Mouse (Mus musculus) thymus, postnatal 36 days (tissue): ENCODE data around the gene Amotl2.

ENCODE experiments used
- DNase-seq, 2 experiments: peaks; one replicate each; pipeline ENCODE4 v3.0.0; 2022; ENCODE audit warnings: mixed read lengths in 2 of 2

Gene Amotl2

DNA sequence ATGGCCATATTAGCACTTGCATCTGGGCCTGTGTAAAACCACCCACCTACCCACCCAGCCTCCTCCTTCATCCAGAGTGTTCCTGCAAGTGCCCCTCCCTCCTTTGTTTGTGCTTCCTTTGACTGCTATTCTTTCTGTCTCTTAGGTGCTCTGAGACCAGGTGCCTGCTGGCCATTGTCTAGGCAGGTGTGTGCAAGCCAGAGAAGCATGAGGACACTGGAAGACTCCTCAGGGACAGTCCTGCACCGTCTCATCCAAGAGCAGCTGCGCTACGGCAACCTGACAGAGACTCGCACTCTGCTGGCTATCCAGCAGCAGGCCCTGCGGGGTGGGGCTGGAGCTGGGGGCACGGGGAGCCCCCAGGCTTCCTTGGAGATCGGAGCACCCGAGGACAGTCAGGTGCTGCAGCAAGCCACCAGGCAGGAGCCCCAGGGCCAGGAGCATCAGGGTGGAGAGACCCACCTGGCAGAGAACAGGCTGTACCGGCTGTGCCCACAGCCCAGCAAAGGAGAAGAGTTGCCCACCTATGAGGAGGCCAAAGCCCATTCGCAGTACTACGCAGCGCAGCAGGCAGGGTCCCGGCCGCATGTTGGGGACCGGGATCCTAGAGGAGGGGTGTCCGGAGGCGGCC lies 3.6 kb downstream of the Amotl2 start:
- no peak for DNase-seq

DNA sequence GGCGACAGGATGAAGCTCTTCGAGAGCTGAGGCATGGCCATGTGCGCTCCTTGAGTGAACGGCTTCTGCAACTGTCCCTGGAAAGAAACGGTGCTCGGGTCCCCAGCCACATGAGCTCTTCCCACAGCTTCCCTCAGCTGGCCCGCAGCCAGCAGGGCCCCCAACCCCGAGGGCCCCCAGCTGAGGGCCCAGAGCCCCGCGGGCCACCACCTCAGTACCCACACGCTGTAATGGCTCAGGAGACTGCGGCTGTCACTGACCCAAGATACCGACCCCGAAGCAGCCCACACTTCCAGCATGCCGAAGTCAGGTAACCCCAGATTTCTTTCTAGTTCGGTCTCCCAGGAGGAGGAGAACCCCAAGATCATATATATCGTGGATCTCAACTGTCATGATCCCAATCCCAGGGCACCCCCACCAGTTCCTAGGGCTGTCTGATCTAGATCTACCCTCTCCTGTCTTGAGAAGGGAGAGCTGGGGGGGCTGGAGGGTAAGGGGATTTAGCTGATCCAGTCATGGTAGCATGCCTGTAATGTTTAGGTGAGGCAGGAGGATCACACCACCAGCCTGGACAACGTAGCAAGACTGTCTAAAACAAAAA lies 4.2 kb downstream of the Amotl2 start:
- DNase-seq = no peak

DNA sequence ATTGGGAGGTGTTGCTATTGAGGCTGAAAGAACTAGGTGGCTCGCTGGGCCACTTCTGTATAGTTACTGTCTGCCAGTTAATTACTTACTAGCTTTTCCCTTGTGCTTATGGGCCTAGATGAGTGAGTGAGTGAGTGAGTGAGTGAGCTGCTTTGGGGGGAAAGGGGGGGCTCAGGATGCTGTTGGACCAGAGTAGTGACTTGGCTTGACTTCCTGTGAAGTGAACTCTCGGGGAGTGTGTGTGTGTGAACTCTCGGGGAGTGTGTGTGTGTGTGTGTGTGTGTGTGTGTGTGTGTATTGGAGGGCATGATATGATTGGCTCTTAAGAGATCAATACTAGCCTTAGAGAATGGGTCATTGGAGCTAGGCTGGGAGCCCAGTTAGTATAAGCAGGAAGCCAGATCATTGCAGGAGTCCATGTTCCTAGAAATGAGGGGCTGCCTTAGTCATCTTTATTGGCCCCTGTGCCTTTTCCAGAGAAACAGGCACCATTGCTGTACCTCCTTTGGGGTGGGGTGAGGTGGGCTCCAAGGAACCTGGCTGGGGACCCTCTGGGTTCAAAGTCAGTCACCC lies 5.0 kb downstream of the Amotl2 start:
- DNase-seq = no peak

DNA sequence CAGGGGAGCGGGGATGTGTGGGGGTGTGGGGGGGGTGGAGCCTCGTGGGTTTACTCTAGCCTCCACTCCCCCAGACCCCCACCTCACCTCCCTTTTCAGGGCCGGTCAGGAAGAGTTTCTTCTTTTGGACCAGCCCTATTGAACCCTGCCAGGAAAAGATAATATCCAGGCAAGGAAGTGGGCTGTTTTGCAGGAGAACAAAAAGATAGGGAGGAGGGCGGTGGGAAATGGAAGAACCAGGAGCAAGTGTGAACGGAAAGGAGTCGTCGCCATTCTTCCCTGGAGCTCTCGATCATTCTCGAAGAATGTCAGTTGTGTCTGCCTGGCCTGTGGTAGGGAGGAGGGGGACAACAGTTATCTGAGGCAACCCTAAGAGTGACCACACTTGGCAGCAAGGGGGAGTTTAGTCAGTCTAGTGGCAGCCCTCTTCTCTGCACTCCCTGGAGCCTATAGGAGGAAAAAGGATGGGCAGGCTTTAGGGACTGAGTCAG lies 5.6 kb downstream of the Amotl2 start:
- no peak for DNase-seq

DNA sequence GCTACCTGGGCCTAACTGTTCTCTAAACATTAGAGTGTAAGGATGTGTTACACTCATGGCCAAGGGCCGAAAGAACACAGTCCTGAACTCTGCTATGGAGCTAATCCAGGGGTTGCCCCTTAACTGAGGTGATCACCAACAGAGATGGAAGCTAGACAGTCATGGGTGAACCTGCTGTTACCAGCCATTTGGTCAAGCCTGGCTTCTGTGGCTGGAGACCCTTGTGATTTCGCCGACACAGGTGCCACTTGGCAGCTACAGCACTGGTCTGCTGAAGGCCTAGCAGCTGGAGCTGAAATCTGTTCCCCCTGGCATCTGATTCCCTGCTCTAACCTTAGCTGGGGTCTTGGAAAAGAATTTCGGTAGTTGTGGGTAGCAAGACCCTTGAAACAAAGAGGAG lies 6.3 kb downstream of the Amotl2 start:
- DNase-seq = no peak

DNA sequence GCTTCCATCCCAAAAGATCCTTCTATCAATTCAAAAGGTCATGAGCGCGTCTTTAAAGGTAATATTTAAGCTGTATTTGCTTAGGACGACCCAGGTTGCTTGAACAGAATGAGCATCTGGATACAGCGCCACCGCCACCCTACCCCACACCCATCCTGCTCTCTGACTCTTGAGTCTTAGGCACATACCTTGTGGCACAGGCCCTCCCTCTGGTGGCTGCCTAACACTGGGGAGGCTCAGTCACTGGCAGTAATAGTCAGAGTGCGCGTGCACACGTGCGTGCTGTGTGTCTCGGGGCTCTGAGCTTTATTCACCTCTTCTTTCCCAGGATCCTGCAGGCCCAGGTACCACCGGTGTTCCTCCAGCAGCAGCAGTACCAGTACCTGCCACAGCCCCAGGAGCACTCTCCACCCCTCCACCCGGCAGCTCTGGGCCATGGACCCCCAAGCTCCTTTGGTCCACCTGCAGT lies 6.8 kb downstream of the Amotl2 start:
- no peak for DNase-seq

DNA sequence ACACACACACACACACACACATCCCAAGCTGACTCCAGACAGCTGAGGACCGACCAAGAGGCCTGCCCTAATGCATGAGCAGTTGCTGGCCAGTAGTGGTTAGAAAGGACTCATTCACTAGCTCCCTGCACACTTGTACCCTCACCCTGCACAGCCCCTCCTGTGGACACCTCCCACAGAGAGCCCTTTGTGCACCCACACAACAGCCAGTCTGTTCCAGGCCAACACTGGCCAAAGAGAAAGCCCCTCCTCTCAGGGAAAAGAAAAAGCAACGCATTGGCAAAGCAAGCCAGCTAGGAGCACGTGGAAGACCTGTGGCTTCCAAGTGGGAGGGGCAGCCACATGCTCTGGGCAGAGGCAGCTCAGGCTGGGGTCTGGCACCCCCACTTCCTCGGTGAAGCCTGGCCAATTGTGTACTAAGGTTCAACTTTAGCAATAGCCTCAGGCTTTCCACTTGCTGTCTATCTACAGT lies 7.6 kb downstream of the Amotl2 start:
- DNase-seq = no peak

DNA sequence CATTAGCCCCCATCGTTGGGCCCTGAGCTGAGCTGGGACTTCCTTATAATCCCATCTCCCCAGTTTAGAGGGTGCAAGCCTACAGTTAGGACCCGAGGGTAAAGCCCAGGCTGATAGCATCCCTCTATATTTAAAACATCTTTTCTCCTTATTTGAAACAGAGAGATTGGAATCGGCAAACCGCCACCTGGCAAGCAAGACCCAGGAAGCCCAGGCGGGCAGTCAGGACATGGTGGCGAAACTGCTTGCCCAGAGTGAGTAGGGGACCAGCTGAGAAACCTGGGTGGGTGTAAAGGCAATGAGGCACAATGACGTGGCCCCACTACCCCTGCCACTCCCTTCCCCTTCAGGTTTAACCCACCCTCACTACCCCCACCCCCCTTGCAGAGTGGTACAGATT lies 8.5 kb downstream of the Amotl2 start:
- no peak for DNase-seq

DNA sequence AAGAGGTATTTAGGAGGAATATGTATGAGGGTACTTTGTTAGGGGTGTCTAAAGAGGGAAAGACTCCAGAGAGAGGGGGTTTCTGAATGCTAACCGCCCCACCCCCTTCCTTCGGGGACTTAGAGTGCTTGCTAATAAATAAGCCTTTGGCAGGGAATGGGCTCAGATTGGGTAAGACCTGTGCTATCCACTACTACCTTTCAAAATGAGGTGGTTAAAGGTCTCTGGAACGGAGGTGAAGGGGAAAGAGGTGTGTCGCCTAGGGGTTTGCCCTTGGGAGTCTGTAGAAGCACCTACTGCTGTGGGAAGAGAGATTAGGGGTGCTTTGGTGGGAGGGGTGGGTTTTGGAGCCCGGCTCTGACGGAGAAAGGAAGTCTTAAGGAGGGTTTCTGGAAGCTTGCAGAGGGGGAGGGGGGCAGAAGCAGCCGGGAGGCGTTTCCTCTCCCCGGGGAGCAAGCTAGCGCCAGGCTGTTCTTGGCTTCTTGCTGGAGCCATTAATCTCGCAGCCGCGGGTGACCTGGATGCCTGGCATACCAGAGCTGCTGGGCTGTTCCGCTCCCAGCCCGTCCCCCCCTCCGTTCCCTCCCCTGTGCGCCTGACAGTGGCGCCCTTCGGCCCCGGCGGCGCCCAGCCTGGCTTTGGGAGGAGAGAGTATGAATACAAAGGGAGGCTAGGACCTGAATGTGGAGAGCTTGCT lies 9.6 kb downstream of the Amotl2 start:
- DNase-seq = no peak

DNA sequence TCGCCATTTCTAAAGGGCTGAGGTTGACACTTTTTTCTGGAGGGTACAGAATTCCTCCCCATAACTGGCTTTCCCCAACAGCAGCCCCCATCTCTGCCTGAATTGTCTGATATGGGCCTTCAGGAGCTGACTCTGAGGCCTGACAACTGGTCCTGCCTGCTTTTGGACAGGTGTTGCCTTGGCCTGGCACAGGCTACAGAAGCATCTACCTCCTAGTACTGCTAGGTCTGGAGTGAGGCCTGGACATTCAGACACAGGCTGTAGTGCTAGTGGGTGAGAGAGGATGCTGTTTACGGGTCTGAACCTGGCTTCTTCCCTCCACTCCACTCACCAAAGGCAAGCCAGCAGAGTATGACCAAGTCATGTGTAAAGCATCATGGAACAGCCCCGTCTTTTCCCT lies 10.3 kb downstream of the Amotl2 start:
- no peak for DNase-seq

DNA sequence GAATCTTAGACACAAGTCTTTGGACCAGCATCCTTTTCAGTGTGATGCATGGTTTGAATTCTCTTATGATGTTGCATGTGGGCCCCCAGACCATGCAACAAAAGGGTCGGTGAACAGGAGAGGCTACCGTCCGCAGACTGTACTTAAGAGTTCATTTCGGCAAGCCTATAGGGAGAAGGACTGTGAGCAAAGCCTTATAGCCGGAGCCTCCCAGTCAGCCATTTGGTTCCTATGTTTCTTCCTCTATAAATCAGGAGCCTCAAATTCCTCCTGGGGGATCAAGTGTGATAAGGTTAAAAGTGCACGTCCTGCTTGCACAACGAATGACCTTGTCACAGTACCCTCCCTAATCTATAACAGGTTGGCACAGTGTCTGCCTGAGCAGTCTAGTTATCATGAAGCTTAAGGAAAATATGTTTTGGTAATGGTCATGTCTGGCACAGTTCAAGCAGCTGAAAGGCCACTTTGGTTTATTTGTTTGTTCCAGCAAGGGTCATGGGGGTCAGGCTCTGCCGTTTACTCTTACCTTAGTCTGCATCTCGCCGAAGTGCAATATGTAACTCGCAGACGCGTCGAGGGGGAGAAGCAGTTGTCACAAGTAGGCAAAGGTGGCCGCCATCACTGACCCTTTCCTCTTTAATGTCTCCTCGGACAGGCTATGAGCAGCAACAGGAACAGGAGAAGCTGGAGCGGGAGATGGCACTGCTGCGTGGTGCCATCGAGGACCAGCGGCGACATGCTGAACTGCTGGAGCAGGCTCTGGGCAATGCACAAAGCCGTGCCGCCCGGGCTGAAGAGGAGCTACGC lies 11.4 kb downstream of the Amotl2 start:
- DNase-seq = no peak

DNA sequence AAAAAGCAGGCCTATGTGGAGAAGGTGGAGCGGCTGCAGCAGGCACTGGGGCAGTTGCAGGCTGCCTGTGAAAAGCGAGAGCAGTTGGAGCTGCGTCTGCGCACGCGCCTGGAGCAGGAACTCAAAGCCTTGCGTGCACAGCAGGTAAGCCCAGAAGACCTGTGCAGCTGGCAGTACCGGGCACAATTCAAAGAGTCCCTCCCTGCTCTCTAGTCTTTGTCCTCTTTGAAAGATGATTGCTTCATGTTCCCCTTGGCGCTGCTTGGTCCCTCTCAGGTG lies 11.9 kb downstream of the Amotl2 start:
- no peak for DNase-seq

DNA sequence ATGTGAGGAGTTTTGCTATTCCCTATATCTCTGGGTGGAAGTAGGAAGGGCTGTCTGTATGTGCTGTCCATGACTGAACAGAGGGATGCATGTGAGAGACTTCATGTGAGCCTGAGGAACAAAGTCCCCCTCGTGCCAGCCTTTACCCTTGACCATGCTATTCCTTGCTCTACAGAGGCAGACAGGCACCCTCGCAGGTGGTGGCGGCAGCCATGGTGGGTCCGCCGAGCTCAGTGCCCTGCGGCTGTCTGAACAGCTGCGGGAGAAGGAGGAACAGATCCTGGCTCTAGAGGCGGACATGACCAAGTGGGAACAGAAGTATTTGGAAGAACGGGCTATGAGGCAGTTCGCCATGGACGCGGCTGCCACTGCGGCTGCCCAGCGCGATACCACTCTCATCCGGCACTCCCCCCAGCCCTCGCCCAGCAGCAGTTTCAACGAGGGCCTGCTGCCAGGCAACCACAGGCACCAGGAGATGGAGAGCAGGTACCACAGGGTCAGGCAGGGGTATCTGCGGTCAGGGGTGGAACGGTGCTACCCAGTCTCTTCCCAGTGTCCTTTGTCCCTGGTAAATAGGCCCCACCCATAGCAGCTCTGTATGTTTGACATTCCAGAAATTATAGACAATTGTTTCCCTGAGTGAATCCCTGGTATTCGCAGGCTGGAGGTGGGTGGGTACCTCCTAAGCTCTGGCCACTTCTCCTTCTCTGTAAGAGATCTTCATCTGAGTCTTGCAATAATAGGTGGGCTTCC lies 12.8 kb downstream of the Amotl2 start:
- DNase-seq = no peak

DNA sequence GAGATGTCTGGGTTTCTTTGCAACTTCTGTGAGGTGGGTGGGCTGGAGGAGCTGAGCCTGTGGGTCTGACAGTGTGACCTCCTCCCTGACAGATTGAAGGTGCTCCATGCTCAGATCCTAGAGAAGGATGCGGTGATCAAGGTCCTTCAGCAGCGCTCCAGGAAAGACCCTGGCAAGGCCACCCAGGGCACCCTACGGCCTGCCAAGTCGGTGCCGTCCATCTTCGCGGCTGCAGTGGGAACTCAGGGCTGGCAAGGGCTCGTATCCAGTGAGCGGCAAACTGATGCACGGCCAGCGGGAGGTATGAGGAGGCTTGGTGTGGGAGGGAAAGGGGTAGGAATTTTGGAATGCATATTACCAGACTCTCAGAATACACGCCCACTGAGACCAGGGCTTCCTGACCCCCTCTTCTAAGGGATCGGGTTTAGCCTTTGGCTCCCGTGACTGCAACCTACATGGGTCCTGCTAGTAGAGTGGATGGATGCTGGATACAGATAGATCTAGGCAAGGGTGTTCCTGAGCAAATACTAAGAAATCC lies 13.5 kb downstream of the Amotl2 start:
- no peak for DNase-seq

DNA sequence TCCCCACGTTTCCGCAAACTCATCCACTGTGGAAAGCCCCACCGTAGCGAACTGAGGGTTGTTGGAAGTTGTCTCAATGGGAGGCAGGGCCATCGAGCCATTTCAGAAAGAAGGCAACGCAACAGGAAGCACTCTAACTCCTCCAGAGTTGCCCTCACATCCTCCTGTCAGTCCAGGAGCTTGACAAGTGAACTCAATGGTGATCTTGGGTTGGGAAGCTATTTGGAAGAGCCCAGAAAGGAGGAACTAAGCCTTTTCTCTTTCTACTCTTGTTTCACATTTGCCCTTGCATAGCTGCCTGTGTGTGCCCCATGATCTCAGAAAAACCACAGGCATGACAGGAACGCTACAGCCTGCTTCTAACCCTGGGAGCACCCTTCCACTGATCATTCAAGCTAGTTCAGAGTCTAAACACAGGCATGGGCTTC lies 14.6 kb downstream of the Amotl2 start:
- no peak for DNase-seq

DNA sequence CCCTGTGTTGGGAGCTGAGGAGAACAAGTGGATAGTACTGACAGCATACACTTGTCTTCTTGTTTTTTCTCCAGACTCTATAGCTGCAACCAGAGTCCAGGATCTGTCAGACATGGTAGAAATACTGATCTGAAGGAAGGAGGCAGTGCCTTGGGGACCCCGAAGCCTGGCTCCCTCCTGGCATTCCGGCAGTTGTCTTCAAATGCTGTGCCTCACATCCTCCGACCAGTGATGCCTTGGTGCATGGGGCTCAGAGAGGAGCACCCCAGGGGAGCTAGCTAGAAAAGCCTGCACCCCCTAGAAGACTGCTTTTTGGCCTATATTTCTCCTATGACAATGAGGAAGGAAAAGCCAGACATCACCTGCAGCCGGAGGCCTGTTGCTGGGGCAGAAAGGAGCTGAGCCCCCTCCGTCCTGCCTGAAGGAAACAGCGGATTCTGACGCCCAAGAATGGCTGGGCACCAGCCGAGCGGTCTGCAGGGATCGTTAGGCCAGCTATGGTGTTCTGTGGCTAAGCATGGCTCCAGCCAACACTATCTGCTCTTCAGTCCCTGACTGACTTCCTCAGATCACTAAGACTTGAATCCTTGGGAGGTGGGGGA lies 15.2 kb downstream of the Amotl2 start:
- no peak for DNase-seq

DNA sequence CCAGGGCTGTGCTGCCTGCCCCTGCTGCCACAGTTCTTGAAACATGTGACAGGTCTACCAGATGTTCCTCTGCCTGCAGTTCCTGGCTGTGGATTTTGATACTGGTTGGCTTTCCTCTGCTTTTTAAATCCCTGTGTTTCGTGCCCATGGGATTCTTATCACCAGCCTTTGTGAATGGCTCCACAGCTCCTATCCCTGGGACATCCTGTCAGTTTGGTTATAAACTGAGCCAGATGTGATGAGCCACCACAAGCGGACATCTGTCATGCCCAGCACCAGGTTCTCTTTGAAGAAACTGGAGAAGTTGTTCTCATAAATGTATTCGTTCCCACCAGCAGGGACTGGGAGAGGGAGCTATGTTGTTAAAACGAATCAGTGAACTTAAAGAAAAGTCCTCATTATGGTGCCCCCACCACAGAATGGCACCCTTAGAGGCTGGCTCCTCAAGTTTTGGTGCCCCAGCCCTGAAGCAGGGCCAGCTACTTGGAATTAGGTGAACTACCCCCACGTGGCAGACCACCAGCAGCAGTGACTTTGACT lies 15.9 kb downstream of the Amotl2 start:
- DNase-seq = no peak

DNA sequence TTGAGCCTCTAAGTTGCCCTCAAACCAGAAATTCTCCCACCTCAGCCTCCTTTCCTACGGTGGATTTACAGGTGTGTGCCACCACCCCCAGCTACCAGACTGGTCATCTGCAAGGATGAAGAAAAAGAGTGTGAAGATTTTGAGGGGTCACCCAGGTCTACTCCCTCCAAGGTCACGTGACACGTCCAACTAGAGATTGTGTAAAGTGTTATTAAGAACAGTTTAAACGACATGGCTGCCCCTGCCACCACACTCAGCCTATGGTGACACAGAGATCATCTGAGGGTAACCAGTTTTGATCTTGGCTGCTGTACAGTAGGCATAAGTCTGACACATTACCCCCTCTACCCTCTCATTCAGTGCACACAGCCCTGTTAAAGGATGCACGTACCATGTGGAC lies 17.0 kb downstream of the Amotl2 start:
- no peak for DNase-seq

DNA sequence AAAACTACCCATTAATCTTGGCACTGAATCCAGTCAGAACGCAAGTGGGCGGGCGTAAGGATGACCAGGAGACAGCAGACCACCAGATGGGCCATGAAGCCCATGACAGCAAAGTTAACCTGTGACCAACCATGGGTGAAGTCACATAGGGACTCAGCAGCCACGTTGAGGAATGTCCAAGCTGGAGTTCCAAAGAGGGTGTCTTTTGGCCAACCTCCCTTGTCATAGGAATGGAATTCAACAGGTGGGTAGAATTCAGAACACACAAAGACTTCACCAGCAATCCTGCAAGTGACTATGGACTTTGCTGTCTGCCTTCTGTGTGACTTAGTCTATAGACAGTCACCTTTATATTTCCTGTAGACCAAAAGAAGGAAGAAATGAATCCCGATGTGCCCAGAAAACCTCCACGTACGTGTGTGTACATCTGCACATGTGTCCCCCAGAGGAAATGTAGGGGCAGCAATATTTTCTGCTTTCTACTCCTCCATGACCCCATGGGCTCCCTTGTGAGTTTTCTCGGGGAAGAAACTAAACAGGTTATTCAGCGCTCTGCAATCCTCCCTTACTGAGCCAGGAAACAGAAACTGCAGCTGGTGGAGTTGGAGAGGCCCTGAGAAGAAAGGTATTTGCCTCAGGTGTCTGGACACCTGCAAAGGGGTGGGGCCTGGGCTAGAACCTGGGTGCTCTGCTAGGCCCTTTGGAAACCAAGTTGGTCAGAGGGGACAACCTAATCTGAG lies 17.7 kb downstream of the Amotl2 start:
- DNase-seq = no peak

DNA sequence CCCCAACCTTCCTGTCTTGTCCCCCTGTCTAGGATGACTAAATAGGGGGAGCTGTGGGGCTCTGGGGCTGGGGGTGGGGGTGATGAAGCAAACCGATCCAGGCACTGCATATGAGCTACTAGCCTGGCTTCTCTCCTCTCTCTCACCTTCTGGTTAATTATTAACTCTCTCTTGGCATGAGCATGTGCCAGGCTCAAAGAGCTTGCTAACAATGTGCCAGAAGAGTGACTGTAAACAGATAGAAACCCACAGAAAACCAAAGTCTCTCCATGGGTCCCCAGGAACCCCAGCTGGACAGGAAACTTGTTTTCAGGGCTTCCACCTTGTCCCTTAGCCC lies 18.2 kb downstream of the Amotl2 start:
- DNase-seq = no peak

DNA sequence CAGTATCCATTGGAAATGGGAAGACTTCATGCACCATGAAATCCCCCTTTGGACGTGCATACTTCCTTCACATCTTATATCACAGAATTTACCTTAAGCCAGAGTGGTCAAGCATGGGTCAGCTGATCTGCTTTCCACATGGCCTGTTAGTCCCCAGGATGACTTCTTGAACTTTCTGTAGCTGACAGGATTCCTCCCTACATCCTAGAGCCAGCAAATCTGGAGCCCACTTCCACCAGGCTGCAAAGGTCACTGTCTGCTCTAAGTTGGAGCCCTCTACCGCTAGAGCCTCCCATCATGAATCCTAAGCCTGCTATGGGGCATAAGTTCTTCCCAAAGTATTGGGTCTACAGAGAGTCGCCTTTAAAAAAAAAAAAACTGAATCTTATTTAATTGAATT lies 18.8 kb downstream of the Amotl2 start:
- DNase-seq = no peak
